Mouse (Mus musculus): ENCODE results near the gene Snai1.

Snai1 gene

GRCm38 (mm10) chr2:167586976-167587375, 49.0 kb downstream of the Snai1 start:
- no peak for DNase-seq

DNA sequence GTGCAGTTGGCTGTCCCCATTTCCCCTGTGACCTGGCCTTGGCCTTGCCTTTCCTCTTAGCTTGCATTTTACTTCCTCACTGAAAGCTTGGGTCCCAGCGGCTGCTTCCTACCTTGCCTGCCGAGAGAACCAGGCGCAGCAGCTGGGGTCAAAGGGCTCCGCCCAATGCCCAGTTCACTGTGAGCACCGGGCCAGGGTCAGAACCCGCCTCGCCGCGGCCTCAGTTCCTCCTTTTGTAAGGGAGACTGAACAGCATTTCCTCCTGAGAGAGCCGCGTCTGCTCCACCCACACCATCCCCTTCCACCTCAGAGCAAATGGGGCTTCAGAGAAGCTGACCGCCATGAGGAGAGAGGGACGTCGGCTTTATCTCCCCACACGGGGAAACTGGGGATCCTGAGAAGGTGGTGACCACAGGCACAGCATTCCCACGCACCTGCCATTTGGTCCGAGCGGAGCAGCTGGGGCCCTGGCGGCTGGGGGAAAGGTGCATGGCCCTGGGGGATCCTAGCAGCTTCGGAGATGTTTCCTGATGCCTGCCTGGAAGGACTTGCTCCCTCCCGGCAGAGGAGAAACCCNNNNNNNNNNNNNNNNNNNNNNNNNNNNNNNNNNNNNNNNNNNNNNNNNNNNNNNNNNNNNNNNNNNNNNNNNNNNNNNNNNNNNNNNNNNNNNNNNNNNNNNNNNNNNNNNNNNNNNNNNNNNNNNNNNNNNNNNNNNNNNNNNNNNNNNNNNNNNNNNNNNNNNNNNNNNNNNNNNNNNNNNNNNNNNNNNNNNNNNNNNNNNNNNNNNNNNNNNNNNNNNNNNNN, 51.0 kb downstream of the Snai1 start:
- DNase-seq: peak; percentile 69
